Mouse (Mus musculus) CH12.LX (cell line): ENCODE results near the gene Kat7. TPM values are rescaled to one million over a fixed set of nuclear protein-coding genes. Genes with fewer than 3 reads are reported as not detected.

Experiments
- DNase-seq: peaks from one replicate; pipeline ENCODE4 v3.0.0-alpha.2; 2013; ENCODE audit errors: extremely low read depth
- H3K27ac ChIP-seq: 2 replicates; pipeline ENCODE4 v1.5.1; 2012; ENCODE audit warnings: low read depth, mild to moderate bottlenecking, control low read depth, moderate library complexity; ENCODE audit not compliant: insufficient read depth
- H3K27me3 ChIP-seq: replicated peaks from 2 replicates; pipeline ENCODE3; 2012; ENCODE audit warnings: inconsistent platforms
- H3K36me3 ChIP-seq, 2 experiments: replicated peaks in 1 of 2; 2 replicates each; pipeline versions ENCODE3 to v1.6.1; 2012; ENCODE audit warnings: inconsistent platforms in 1 of 2, low read length in 1 of 2, mild to moderate bottlenecking in 1 of 2, mixed read lengths in 1 of 2, moderate library complexity in 1 of 2; ENCODE audit not compliant: control insufficient read depth in 1 of 2, insufficient read depth in 1 of 2
- H3K4me1 ChIP-seq, 2 experiments: 2 replicates each; pipeline ENCODE4 v1.6.1; 2012; ENCODE audit warnings: inconsistent platforms in 1 of 2, moderate library complexity in 1 of 2; ENCODE audit not compliant: insufficient read depth in 2 of 2, control insufficient read depth in 1 of 2
- H3K4me2 ChIP-seq: 2 replicates; pipeline ENCODE4 v1.6.1; 2012; ENCODE audit warnings: low read depth, mild to moderate bottlenecking, control low read depth; ENCODE audit not compliant: poor library complexity, insufficient read depth, severe bottlenecking
- H3K4me3 ChIP-seq, 3 experiments: fragments of 150-350 bp in 1 of 3; sonication (generic) in 1 of 3; replicated peaks in 1 of 3; 2 replicates each; pipeline versions ENCODE3 to v1.5.1; 2011 to 2012; ENCODE audit warnings: low read depth in 2 of 3, low read length in 2 of 3, mild to moderate bottlenecking in 2 of 3, moderate library complexity in 2 of 3, control low read depth in 1 of 3, improper control_type of control experiment in 1 of 3, inconsistent platforms in 1 of 3, mixed read lengths in 1 of 3; ENCODE audit not compliant: poor library complexity in 1 of 3
- H3K79me2 ChIP-seq: replicated peaks from 2 replicates; pipeline ENCODE4 v1.6.1; 2012; ENCODE audit warnings: mild to moderate bottlenecking, moderate library complexity; ENCODE audit not compliant: control insufficient read depth, poor library complexity, insufficient read depth, severe bottlenecking; ENCODE audit errors: extremely low read depth
- H3K9ac ChIP-seq: 2 replicates; pipeline ENCODE4 v1.6.1; 2012; ENCODE audit warnings: low read depth, mild to moderate bottlenecking, control low read depth, moderate library complexity; ENCODE audit not compliant: insufficient read depth
- H3K9me3 ChIP-seq: replicated peaks from 2 replicates; pipeline ENCODE3; 2012; ENCODE audit warnings: low read length, inconsistent platforms, mixed read lengths
- CHD1 ChIP-seq: IDR thresholded peaks from 2 replicates; pipeline ENCODE4 v1.6.1; 2012; ENCODE audit warnings: low read depth, low read length, improper control_type of control experiment, inconsistent platforms
- CTCF ChIP-seq, 2 experiments: IDR thresholded peaks in 1 of 2; conservative IDR thresholded peaks in 1 of 2; 2 replicates each; pipeline ENCODE4 v1.5.1; 2011 to 2012; ENCODE audit warnings: low read depth in 2 of 2, low read length in 2 of 2, improper control_type of control experiment in 1 of 2, inconsistent platforms in 1 of 2, mild to moderate bottlenecking in 1 of 2, moderate library complexity in 1 of 2
- E2F4 ChIP-seq: IDR thresholded peaks from 2 replicates; pipeline ENCODE4 v1.6.1; 2011; ENCODE audit warnings: low read depth, low read length, improper control_type of control experiment; ENCODE audit not compliant: insufficient replicate concordance
- GABPA ChIP-seq: IDR thresholded peaks from 2 replicates; pipeline ENCODE4 v1.6.1; 2012; ENCODE audit warnings: low read depth, low read length, improper control_type of control experiment, inconsistent platforms; ENCODE audit not compliant: insufficient replicate concordance
- HCFC1 ChIP-seq: IDR thresholded peaks from 2 replicates; pipeline ENCODE4 v1.6.1; 2012; ENCODE audit warnings: low read depth, mild to moderate bottlenecking, inconsistent platforms, low read length, improper control_type of control experiment
- IRF4 ChIP-seq: IDR thresholded peaks from 2 replicates; pipeline ENCODE4 v1.6.1; 2014; ENCODE audit warnings: low read depth, mild to moderate bottlenecking, inconsistent platforms, low read length, improper control_type of control experiment
- JUND ChIP-seq: conservative IDR thresholded peaks from 2 replicates; pipeline ENCODE4 v1.6.1; 2011; ENCODE audit warnings: low read depth, low read length, improper control_type of control experiment
- MAX ChIP-seq: IDR thresholded peaks from 2 replicates; pipeline ENCODE4 v1.6.1; 2011; ENCODE audit warnings: low read length, improper control_type of control experiment
- MEF2A ChIP-seq: IDR thresholded peaks from 2 replicates; pipeline ENCODE4 v1.6.1; 2014; ENCODE audit warnings: low read depth, mild to moderate bottlenecking, inconsistent platforms, low read length, improper control_type of control experiment, borderline replicate concordance
- MYC ChIP-seq: IDR thresholded peaks from 2 replicates; pipeline ENCODE4 v1.6.1; 2011; ENCODE audit warnings: low read depth, mild to moderate bottlenecking, improper control_type of control experiment, low read length
- NELFE ChIP-seq: IDR thresholded peaks from 2 replicates; pipeline ENCODE4 v1.6.1; 2011; ENCODE audit warnings: low read depth, low read length, improper control_type of control experiment
- NRF1 ChIP-seq: IDR thresholded peaks from 2 replicates; pipeline ENCODE4 v1.6.1; 2014; ENCODE audit warnings: low read depth, mild to moderate bottlenecking, inconsistent platforms, low read length, improper control_type of control experiment, moderate library complexity
- PAX5 ChIP-seq: IDR thresholded peaks from 2 replicates; pipeline ENCODE4 v1.6.1; 2012; ENCODE audit warnings: low read length, inconsistent platforms, mixed read lengths
- POLR2A ChIP-seq: IDR thresholded peaks from 2 replicates; pipeline ENCODE4 v1.6.1; 2011; ENCODE audit warnings: low read depth, mild to moderate bottlenecking, improper control_type of control experiment, low read length
- SIN3A ChIP-seq: IDR thresholded peaks from 2 replicates; pipeline ENCODE4 v1.6.1; 2012; ENCODE audit warnings: low read length, improper control_type of control experiment, inconsistent platforms
- SMC3 ChIP-seq: IDR thresholded peaks from 2 replicates; pipeline ENCODE4 v1.6.1; 2011; ENCODE audit warnings: low read depth, low read length, improper control_type of control experiment
- TCF12 ChIP-seq: IDR thresholded peaks from 2 replicates; pipeline ENCODE4 v1.6.1; 2014; ENCODE audit warnings: low read depth, mild to moderate bottlenecking, inconsistent platforms, low read length, improper control_type of control experiment
- UBTF ChIP-seq: IDR thresholded peaks from 2 replicates; pipeline ENCODE4 v1.6.1; 2012; ENCODE audit warnings: low read depth, mild to moderate bottlenecking, inconsistent platforms, low read length, improper control_type of control experiment, moderate library complexity
- USF2 ChIP-seq: conservative IDR thresholded peaks from 2 replicates; pipeline ENCODE4 v1.6.1; 2011; ENCODE audit warnings: low read depth, low read length, improper control_type of control experiment
- ZMIZ1 ChIP-seq: IDR thresholded peaks from 2 replicates; pipeline ENCODE4 v1.6.1; 2012; ENCODE audit warnings: low read depth, mild to moderate bottlenecking, inconsistent platforms, low read length, improper control_type of control experiment
- ZNF384 ChIP-seq: IDR thresholded peaks from 2 replicates; pipeline ENCODE4 v1.6.1; 2012; ENCODE audit warnings: low read depth, low read length, improper control_type of control experiment, inconsistent platforms
- dilution Hi-C: fragments of 300-500 bp; cut with MboI; formaldehyde crosslinking; loops from 2 replicates; pipeline ENCODE4 v1.14.3; 2020; ENCODE audit warnings: low sequenced_read_pairs; ENCODE audit not compliant: extremely low pct_unique_long_range_greater_than_20kb, extremely low pct_ligation_motif_present
- in situ Hi-C: fragments of 300-500 bp; cut with MboI; formaldehyde crosslinking; loops from 3 replicates; pipeline ENCODE4 v1.14.3; 2019; ENCODE audit warnings: low sequenced_read_pairs, low pct_ligation_motif_present, low pct_unique_long_range_greater_than_20kb, mixed read lengths
- polyA plus RNA-seq: library from polyadenylated mRNA; unstranded; fragments of >175 nt; gene quantifications from 2 replicates; pipeline ENCODE4 v1.2.1, GENCODE M21; 2012; ENCODE audit warnings: low read depth; ENCODE audit not compliant: insufficient read length
- total RNA-seq, 2 experiments: library from RNA; depleted of rRNA; stranded (reverse); fragments of 300-350 nt in 1 of 2; fragments of >200 nt in 1 of 2; gene quantifications; 2 replicates each; pipeline ENCODE4 v1.2.3; 2012 to 2014

Kat7 gene
- total and polyA plus RNA-seq, 3 experiments: 59.5 to 90.2 (median 66.7) TPM

DNA sequence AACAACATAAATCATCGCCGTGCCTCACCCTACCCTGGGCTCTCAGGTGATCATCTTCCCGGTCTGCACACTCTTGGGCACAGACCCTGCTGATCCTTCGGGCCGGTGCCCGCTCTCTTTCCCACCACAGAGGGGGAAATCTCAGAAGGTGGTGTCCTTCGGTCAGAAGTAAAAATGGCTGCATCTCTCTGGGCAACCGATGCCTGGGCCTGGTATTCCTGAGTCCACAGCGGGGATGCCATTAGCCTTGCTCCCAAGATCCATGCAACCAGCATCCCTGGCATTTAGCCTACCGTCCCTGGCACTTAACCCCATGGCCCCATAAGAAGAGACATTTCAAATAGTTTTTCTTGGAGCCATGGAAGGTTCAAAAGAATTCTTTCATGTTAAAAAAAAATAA lies 14.1 kb upstream of the Kat7 start:
- TF ChIP-seq UBTF (no peak), JUND (no peak), ZNF384 (no peak), NRF1 (no peak), CHD1 (no peak), MYC (no peak), POLR2A (no peak), PAX5 (no peak), SMC3 (no peak), MEF2A (no peak), HCFC1 (no peak), USF2 (no peak), NELFE (no peak), ZMIZ1 (no peak), E2F4 (no peak)
- DNase-seq: no peak
- H3K4me2 ChIP-seq: no peak overlapping the region
- H3K9ac ChIP-seq: no peak overlapping the region
- no peaks in the 10 kb centered on the region for H3K9me3 ChIP-seq
- no peak overlapping the region for H3K4me3 ChIP-seq
- in situ Hi-C loops (no loop called here), dilution Hi-C loops (no loop called here)
- no peak overlapping the region for H3K27ac ChIP-seq
- no peaks in the 10 kb centered on the region for H3K36me3 ChIP-seq
- no peaks in the 10 kb centered on the region for H3K79me2 ChIP-seq
- peaks cover 47% of the 10 kb centered on the region for H3K27me3 ChIP-seq
- H3K4me1 ChIP-seq: peaks cover 10 to 12% of the 10 kb centered on the region in 2 experiments

DNA sequence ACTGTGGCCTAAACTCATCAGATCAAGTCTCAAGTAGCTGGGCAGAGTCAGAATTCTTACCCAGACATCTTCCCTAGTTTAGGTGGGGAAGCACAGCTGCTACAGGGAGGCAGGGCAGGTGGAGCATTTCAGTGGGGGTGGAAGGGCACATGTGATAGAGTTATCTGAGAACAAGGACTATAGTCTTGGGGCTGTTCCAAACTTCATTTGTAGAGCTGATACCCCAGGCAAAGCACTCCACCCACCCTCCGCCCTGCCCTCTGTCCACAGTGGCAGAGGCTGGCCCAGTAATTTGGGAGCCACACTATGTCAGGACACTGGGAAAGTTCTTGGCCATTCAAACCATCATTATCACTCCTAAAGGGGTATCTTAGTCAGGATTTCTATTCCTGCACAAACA lies 10.0 kb upstream of the Kat7 start:
- H3K36me3 ChIP-seq: no peaks in the 10 kb centered on the region
- DNase-seq: no peak
- dilution Hi-C loops: no loop called here
- TF ChIP-seq TCF12 (no peak), SIN3A (no peak), NRF1 (no peak), GABPA (no peak), MYC (no peak), CTCF (conservative IDR thresholded peaks at IDR 0.05 in 1 of 2, IDR thresholded peaks at IDR 0.05 in 1 of 2; ENCODE audit: low read depth in 2 of 2, low read length in 2 of 2) (no peak), IRF4 (no peak), UBTF (no peak), HCFC1 (no peak), MAX (no peak)
- H3K4me1 ChIP-seq: no peaks in the 10 kb centered on the region
- no peak overlapping the region for H3K9ac ChIP-seq
- peaks cover 22% of the 10 kb centered on the region for H3K27me3 ChIP-seq
- no peak overlapping the region for H3K4me2 ChIP-seq
- no peak overlapping the region for H3K4me3 ChIP-seq
- no peak overlapping the region for H3K27ac ChIP-seq
- no peaks in the 10 kb centered on the region for H3K9me3 ChIP-seq
- in situ Hi-C loops: no loop called here
- no peaks in the 10 kb centered on the region for H3K79me2 ChIP-seq
